Mouse (Mus musculus): Measurements from ENCODE around the gene Nedd9.

Nedd9 gene

GRCm38 (mm10) chr13:41456292-41457029 lies 30.7 kb downstream of the Nedd9 start:
- DNase-seq (ENCODE audit: low read depth, low spot score) = no peak

- no peak for DNase-seq (ENCODE audit: low read depth, low spot score)
Measured at GRCm38 (mm10) chr13:41453227-41454193, 33.7 kb downstream of the Nedd9 start.

GRCm38 (mm10) chr13:41450821-41451220 lies 36.3 kb downstream of the Nedd9 start:
- DNase-seq (ENCODE audit: low read depth, low spot score) = no peak

- no peak for DNase-seq (ENCODE audit: low read depth, low spot score)
Measured at GRCm38 (mm10) chr13:41449211-41449610, 38.0 kb downstream of the Nedd9 start.

GRCm38 (mm10) chr13:41447209-41447608 lies 40.0 kb downstream of the Nedd9 start:
- no peak for DNase-seq (ENCODE audit: low read depth, low spot score)

- no peak for DNase-seq (ENCODE audit: low read depth, low spot score)
Measured at GRCm38 (mm10) chr13:41446591-41446990, 40.6 kb downstream of the Nedd9 start.

GRCm38 (mm10) chr13:41445067-41445808 lies 41.9 kb downstream of the Nedd9 start:
- no peak for DNase-seq (ENCODE audit: low read depth, low spot score)

GRCm38 (mm10) chr13:41444230-41444629 lies 42.9 kb downstream of the Nedd9 start:
- DNase-seq (ENCODE audit: low read depth, low spot score) = no peak

GRCm38 (mm10) chr13:41442145-41442544 lies 45.0 kb downstream of the Nedd9 start:
- no peak for DNase-seq (ENCODE audit: low read depth, low spot score)

- no peak for DNase-seq (ENCODE audit: low read depth, low spot score)
Measured at GRCm38 (mm10) chr13:41440205-41440604, 47.0 kb downstream of the Nedd9 start.

- no peak for DNase-seq (ENCODE audit: low read depth, low spot score)
Measured at GRCm38 (mm10) chr13:41437390-41437789, 49.8 kb downstream of the Nedd9 start.

- no peak for DNase-seq (ENCODE audit: low read depth, low spot score)
Measured at GRCm38 (mm10) chr13:41436731-41437130, 50.4 kb downstream of the Nedd9 start.

- no peak for DNase-seq (ENCODE audit: low read depth, low spot score)
Measured at GRCm38 (mm10) chr13:41433201-41433600, 54.0 kb downstream of the Nedd9 start.

- DNase-seq (ENCODE audit: low read depth, low spot score) = no peak
Measured at GRCm38 (mm10) chr13:41431795-41432194, 55.4 kb downstream of the Nedd9 start.

- no peak for DNase-seq (ENCODE audit: low read depth, low spot score)
Measured at GRCm38 (mm10) chr13:41427046-41427445, 60.1 kb downstream of the Nedd9 start.

GRCm38 (mm10) chr13:41423463-41424074 lies 63.6 kb downstream of the Nedd9 start:
- no peak for DNase-seq (ENCODE audit: low read depth, low spot score)

GRCm38 (mm10) chr13:41422581-41422980 lies 64.6 kb downstream of the Nedd9 start:
- no peak for DNase-seq (ENCODE audit: low read depth, low spot score)

- no peak for DNase-seq (ENCODE audit: low read depth, low spot score)
Measured at GRCm38 (mm10) chr13:41420376-41420775, 66.8 kb downstream of the Nedd9 start.

GRCm38 (mm10) chr13:41418198-41418869 lies 68.8 kb downstream of the Nedd9 start:
- no peak for DNase-seq (ENCODE audit: low read depth, low spot score)

GRCm38 (mm10) chr13:41416065-41417016 lies 70.8 kb downstream of the Nedd9 start:
- DNase-seq (ENCODE audit: low read depth, low spot score) = peak; percentile 16

Data from forelimb bud, embryonic 11.5 days (tissue).